Mouse (Mus musculus) lung, postnatal 36 days (tissue): ENCODE measurements around the gene Lrp6.

ENCODE experiments used
- DNase-seq: peaks from one replicate; pipeline ENCODE4 v3.0.0; 2022; ENCODE audit warnings: mixed read lengths

Gene Lrp6

GRCm38 (mm10) chr6:134529340-134529739 is 37.4 kb downstream of the Lrp6 start:
- no peak for DNase-seq

- no peak for DNase-seq
These were observed 38.4 kb downstream of the Lrp6 start for GRCm38 (mm10) chr6:134528396-134528795.

- no peak for DNase-seq
These were observed 39.1 kb downstream of the Lrp6 start for GRCm38 (mm10) chr6:134527596-134528128.

- DNase-seq, result no peak
These were observed 39.8 kb downstream of the Lrp6 start for GRCm38 (mm10) chr6:134526821-134527595.

GRCm38 (mm10) chr6:134526275-134526674 is 40.5 kb downstream of the Lrp6 start:
- DNase-seq, result no peak

- DNase-seq, result no peak
These were observed 45.4 kb downstream of the Lrp6 start for GRCm38 (mm10) chr6:134521411-134521810.

- no peak for DNase-seq
These were observed 45.9 kb downstream of the Lrp6 start for GRCm38 (mm10) chr6:134520821-134521220.

- DNase-seq, result no peak
These were observed 48.3 kb downstream of the Lrp6 start for GRCm38 (mm10) chr6:134518450-134518849.

GRCm38 (mm10) chr6:134517141-134517540 is 49.6 kb downstream of the Lrp6 start:
- DNase-seq, result no peak

- DNase-seq, result no peak
These were observed 51.3 kb downstream of the Lrp6 start for GRCm38 (mm10) chr6:134515416-134515815.

- DNase-seq, result peak; percentile 76
These were observed 52.8 kb downstream of the Lrp6 start for GRCm38 (mm10) chr6:134513896-134514510.

GRCm38 (mm10) chr6:134513011-134513410 is 53.8 kb downstream of the Lrp6 start:
- no peak for DNase-seq

GRCm38 (mm10) chr6:134512478-134512877 is 54.3 kb downstream of the Lrp6 start:
- DNase-seq, result no peak

GRCm38 (mm10) chr6:134511118-134511517 is 55.6 kb downstream of the Lrp6 start:
- no peak for DNase-seq

- DNase-seq, result no peak
These were observed 56.5 kb downstream of the Lrp6 start for GRCm38 (mm10) chr6:134510280-134510679.

- DNase-seq, result no peak
These were observed 57.0 kb downstream of the Lrp6 start for GRCm38 (mm10) chr6:134509731-134510226.

- no peak for DNase-seq
These were observed 61.9 kb downstream of the Lrp6 start for GRCm38 (mm10) chr6:134504866-134505265.

GRCm38 (mm10) chr6:134502335-134502734 is 64.4 kb downstream of the Lrp6 start:
- no peak for DNase-seq

- no peak for DNase-seq
These were observed 66.2 kb downstream of the Lrp6 start for GRCm38 (mm10) chr6:134500381-134501162.

- peak; percentile 44 for DNase-seq
These were observed 67.7 kb downstream of the Lrp6 start for GRCm38 (mm10) chr6:134499089-134499488.

- no peak for DNase-seq
These were observed 68.2 kb downstream of the Lrp6 start for GRCm38 (mm10) chr6:134498518-134498917.

- no peak for DNase-seq
These were observed 71.7 kb downstream of the Lrp6 start for GRCm38 (mm10) chr6:134494828-134495698.
